Mouse (Mus musculus): ENCODE data around the gene Tbr1.

The Tbr1 gene

GRCm38 (mm10) chr2:61802656-61803251 lies at the start of gene Tbr1:
TSS of gene Tbr1 (plus strand) at chr2:61802930.
- no peak for DNase-seq (ENCODE audit: low spot score)

- no peak for DNase-seq (ENCODE audit: low spot score)
Measured at GRCm38 (mm10) chr2:61754989-61755388, 47.7 kb upstream of the Tbr1 start.

DNA sequence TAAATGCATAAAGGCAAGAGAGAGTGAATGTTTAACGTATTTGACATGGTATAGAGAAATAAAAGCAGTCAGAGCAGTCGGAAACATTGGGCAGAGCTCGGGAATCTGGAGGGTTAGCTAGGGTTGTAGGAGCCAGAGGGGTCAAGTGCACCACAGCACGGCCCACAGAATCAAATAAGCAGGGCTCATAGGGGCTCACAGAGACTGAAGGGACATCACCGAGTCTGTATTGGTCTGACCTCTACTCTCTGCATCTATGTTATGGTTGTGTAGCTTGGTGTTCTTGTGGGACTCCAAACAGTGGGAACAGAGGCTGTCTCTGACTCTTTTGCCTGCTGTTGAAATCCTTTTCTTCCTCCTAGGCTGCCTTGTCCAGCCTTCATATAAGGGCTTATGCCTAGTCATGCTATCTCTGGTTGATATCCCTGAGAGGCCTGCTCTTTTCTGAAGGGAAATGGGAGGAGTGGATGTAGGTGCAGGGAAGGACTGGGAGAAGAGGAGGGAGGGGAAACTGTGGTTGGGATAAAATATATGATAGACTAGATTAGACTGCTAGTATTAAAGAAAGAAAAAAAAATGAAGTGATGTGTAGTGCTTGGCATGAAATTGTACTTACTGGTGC lies 43.4 kb upstream of the Tbr1 start:
- no peak for DNase-seq (ENCODE audit: low spot score)

DNA sequence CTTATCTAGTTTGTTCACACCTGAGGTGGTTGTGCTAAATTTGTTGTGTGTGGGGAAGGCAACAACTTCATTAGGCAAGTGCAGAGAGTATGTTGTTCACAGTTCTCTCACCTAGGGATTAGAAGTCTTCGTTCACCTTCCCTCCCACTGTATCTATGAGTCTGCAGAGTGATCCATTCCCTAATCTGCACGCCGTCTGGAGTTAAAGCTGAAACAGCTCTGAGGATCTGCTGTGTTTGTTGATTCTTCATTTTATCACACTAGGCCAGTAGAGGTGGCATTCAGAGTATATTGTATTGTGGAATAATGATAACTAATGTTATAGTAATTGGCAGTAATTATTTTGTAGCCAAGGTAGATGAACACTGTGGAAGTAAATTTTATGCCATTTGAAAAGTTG lies 42.7 kb upstream of the Tbr1 start:
- no peak for DNase-seq (ENCODE audit: low spot score)

- DNase-seq (ENCODE audit: low spot score): no peak
Measured at GRCm38 (mm10) chr2:61764470-61765105, 38.1 kb upstream of the Tbr1 start.

DNA sequence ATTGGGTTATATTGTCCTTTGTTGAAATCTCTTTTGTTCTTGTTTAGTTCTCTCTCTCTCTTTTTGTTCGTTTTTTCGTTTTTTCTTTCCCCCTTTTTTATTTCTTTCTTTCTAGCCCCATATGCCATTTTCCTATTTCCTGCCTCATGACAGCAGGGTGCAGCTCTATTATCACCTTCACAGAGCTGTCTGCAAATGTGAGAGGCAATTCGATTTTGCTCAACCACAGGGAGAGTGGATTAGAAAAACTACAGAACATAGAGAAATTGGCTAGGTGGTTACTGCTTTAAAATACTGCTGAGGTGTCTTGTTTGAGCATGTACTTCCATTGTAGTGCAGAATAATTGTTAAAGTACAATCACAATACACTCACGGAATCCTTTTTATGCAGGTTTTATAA lies 37.2 kb upstream of the Tbr1 start:
- DNase-seq (ENCODE audit: low spot score): no peak

DNA sequence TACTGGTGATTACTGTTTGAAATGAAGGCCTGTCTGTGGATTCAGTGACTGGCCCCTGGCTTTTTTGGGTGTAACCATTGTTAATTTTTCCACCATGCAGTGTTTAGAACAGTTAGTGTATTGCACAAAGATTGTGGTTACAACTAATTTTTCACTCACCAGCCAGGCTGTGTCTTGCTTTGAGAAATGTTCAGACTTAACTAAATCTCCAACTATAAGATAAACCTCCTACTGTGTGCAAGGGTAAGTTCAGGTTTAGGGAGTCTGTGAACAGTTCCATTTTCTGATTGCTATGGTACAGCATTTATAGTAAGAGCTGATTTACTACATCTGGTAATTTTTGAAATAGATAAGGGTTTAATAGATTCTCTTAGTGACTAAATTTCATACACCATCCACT lies 21.9 kb upstream of the Tbr1 start:
- no peak for DNase-seq (ENCODE audit: low spot score)

GRCm38 (mm10) chr2:61794960-61795359 lies 7.8 kb upstream of the Tbr1 start:
- DNase-seq (ENCODE audit: low spot score): no peak

DNA sequence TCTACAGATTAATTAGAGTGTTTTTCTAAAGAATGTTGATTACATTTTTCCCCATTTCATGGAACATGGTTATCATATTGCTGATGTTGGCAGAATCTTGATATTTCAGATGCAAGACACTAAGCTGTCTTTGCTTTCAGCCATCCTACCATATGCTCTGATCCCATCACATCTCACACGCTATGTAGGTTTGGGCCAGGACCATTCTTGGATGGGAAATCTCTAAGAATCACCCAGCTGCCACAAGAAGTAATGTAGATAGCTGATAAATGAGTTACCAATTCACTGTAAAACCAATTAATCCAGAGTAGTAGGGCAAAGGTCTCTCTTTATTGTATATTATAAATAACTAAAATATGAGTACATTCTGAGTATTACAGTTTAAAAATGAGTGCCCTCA lies 4.7 kb upstream of the Tbr1 start:
- no peak for DNase-seq (ENCODE audit: low spot score)

DNA sequence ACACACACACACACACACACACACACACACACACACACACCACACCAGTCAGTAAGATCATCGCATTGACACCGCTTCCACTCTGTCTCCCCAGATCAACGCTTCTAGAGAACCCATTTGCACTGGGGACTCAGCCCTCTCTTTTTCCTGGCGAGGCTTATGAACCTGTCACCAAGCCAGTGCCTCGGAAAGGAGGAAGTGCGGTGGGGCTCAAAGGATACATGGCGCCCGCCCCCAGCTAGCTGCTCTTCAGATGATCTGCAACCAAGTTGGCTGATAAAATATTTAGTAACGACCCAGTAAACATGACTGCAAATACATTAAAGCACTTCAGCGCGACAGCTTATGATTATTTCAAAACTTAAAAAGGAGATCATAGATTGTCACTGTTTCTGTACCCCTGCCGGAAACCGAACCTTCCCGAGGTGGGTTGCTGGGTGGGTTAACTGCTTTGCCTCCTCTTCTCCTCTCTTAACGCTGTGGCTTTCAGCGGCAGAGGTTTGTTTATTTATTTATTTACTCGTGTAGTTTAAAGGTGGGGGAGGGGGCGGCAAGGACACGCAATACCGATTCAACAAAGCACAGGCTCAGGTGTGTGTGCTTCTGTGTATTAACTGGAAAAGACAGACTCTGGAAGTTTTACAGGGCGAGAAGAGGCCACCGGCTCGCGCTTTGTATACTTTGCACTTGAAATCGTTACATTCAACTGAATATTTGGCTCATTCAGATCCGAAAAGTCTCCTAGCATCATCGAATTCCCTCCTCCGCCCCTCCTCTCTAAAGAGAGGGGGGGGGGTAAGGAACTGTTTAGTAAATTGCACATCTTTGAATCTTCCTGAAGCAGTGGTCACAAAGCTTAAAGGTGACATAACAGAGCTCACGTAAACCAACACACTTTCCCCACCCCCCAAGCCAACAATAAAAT lies 975 bp downstream of the Tbr1 start:
- no peak for DNase-seq (ENCODE audit: low spot score)

- no peak for DNase-seq (ENCODE audit: low spot score)
Measured at GRCm38 (mm10) chr2:61804382-61804840, 1.7 kb downstream of the Tbr1 start.

GRCm38 (mm10) chr2:61804841-61805540 lies 2.3 kb downstream of the Tbr1 start:
- DNase-seq (ENCODE audit: low spot score): no peak

DNA sequence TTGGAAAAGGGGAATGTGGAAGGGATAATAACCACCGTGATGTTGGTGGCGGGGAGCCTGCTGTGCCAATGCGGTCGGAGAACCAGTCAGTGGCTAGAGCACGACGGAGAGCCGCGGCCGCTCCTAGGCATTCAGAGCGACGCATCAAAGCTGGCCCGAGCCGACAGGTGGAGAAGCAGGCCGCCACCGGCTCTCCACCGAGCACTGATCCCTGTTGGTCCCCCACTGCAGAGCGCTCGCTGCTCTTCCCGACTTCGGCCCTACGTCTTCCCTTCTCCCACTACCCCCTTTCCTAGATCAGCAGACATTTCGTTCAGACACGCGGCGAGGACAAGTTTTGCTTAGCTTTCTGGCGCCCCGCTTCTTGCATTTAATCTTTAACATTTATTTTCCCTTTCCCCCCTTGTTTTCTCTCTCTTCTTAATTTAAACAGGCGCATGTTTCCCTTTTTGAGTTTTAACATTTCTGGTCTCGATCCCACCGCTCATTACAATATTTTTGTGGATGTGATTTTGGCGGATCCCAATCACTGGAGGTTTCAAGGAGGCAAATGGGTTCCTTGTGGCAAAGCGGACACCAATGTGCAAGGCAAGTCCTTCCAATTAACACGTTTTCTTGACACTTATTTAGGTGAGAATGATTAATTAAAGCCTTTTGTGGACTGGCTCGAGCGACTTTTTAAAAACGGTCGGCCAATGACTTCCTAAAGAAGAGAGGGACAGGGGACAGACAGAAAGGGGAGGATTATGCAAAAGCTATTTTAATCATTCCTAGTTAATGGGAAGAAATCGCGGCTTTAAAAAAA lies 3.0 kb downstream of the Tbr1 start:
- DNase-seq (ENCODE audit: low spot score): no peak

DNA sequence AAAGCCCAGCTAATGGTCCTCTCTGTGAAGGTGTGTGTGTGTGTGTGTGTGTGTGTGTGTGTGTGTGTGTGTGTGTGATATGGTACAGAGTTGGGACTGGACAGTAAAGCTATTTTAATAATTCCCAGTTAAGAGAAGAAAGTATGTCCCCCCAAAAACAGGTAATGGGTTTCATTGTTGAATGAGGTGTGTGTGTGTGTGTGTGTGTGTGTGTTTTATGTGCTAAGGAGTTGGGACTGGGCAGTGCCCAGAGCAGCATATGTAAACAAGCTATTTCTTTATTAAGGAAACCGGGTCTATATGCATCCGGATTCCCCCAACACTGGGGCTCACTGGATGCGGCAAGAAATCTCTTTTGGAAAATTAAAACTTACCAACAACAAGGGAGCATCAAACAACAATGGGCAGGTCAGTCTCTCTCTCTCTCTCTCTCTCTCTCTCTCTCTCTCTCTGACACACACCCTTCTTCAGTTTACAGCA lies 3.7 kb downstream of the Tbr1 start:
- no peak for DNase-seq (ENCODE audit: low spot score)

DNA sequence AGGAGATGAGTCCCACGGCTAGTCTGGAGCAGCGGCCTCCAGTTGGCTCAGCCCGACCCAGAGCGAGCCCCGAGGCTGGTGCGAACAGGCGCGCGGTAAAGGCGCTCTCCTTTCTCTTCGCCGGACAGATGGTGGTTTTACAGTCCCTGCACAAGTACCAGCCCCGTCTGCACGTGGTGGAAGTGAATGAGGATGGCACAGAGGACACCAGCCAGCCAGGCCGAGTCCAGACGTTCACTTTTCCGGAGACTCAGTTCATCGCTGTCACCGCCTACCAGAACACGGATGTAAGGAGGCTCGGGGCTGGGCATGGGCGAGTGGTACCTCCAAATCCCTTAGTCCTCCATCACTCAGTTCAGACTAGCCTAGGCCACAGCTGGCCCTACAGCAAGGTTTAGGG lies 4.4 kb downstream of the Tbr1 start:
- no peak for DNase-seq (ENCODE audit: low spot score)

DNA sequence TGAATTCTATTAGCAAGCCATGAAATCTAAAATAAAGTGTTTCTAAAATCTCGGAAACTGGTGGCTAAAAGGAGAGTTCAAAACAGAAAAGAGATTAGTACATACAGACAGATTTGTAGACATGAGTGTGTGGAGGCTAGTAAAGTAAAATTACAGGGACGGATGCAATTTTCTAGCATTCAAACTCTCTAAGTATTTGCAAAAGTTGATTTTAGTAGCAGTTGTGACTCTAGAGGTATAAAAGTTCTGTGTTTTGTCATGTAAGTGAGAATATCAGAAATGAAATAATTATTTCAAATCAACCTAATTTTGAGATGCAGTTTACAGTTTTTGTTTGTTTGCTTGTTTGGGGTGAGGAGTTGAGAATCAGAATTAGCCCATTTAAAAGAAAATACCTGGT lies 5.1 kb downstream of the Tbr1 start:
- DNase-seq (ENCODE audit: low spot score): no peak

DNA sequence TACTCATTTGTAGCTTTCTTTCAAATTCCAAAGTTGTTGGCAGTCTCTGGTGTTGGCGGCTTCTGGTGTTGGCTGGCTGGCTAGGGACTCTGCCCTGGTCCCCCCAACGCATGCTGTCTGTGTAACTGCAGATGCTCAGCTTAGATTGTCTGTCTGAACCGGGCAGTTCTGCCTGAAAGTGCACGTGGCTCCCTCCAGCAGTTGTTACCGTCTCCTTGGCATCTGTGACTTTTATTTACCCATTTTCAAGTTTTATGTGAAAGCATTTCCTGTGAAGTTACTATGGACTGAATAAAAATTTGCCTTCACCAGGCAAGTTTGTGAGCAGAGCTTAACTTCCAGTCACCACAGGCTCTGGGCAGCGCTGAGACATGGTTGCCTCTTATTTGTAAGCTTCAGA lies 6.0 kb downstream of the Tbr1 start:
- DNase-seq (ENCODE audit: low spot score): no peak

GRCm38 (mm10) chr2:61809381-61809780 lies 6.7 kb downstream of the Tbr1 start:
- DNase-seq (ENCODE audit: low spot score): no peak

- no peak for DNase-seq (ENCODE audit: low spot score)
Measured at GRCm38 (mm10) chr2:61810751-61811150, 8.0 kb downstream of the Tbr1 start.

DNA sequence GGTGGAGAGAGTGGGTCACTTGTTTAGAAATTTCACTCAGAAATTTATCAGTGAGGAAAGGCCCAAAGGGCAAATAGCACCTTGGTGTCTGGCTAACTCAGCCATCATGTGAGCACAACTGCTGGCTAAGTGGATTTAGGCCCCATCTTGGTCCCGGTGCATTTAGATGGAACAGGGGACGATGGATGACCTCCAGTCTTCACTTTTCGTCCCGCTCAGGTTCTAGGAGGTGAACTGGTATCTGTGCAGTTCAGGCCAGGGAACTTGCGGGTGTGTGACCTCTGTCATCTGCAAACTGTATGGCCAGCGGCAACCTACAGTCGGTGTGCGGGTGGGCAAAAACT lies 8.4 kb downstream of the Tbr1 start:
- no peak for DNase-seq (ENCODE audit: low spot score)

Measured in urinary bladder, postnatal 14 days (tissue).